Mouse (Mus musculus): Measurements from ENCODE around the gene Nrxn2. TPM values are rescaled to one million over a fixed set of nuclear protein-coding genes. Genes with fewer than 3 reads are reported as not detected.

Gene Nrxn2
- polyA plus RNA-seq, 1 experiment from 2014 or later, result 41.7 TPM

- no peaks in the 10 kb centered on the region for H3K9me3 ChIP-seq (replicated peaks; ENCODE audit: control insufficient read depth, low read length)
- no peak overlapping the region for H3K27ac ChIP-seq (ENCODE audit: low read depth, low read length)
- peaks cover 28% of the 10 kb centered on the region for H3K36me3 ChIP-seq (ENCODE audit: control insufficient read depth, insufficient read depth, low read length)
- H3K4me3 ChIP-seq (ENCODE audit: low read depth, low read length), result no peak overlapping the region
- 93% methylated on average over 2 of the region's 2 CpGs for WGBS
- no peak for ATAC-seq
- DNase-seq (ENCODE audit: low spot score), result no peak
- no peaks in the 10 kb centered on the region for H3K27me3 ChIP-seq (replicated peaks; ENCODE audit: control insufficient read depth, insufficient read depth, low read length)
- no peaks in the 10 kb centered on the region for H3K4me1 ChIP-seq (ENCODE audit: control insufficient read depth, insufficient read depth, low read length)
- H3K9ac ChIP-seq (ENCODE audit: low read length), result no peak overlapping the region
- no peak overlapping the region for H3K4me2 ChIP-seq (ENCODE audit: low read length)
Observed at GRCm38 (mm10) chr19:6478566-6478965, 60.0 kb downstream of the Nrxn2 start.

- Histone ChIP-seq H3K27me3 (replicated peaks; ENCODE audit: control insufficient read depth, insufficient read depth, low read length) (no peaks in the 10 kb centered on the region), H3K36me3 (ENCODE audit: control insufficient read depth, insufficient read depth, low read length) (peaks cover 18% of the 10 kb centered on the region), H3K4me3 (ENCODE audit: low read depth, low read length) (no peak overlapping the region), H3K9ac (ENCODE audit: low read length) (no peak overlapping the region), H3K4me1 (ENCODE audit: control insufficient read depth, insufficient read depth, low read length) (no peaks in the 10 kb centered on the region), H3K9me3 (replicated peaks; ENCODE audit: control insufficient read depth, low read length) (no peaks in the 10 kb centered on the region), H3K27ac (ENCODE audit: low read depth, low read length) (no peak overlapping the region), H3K4me2 (ENCODE audit: low read length) (no peak overlapping the region)
- DNase-seq (ENCODE audit: low spot score), result no peak
- no peak for ATAC-seq
- 46% methylated on average over 6 of the region's 6 CpGs for WGBS
Observed at GRCm38 (mm10) chr19:6482886-6483285, 64.4 kb downstream of the Nrxn2 start.

GRCm38 (mm10) chr19:6485059-6485630, 66.6 kb downstream of the Nrxn2 start:
- ATAC-seq, result no peak
- DNase-seq (ENCODE audit: low spot score), result no peak
- Histone ChIP-seq H3K9ac (ENCODE audit: low read length) (no peak overlapping the region), H3K36me3 (ENCODE audit: control insufficient read depth, insufficient read depth, low read length) (peaks cover 18% of the 10 kb centered on the region), H3K4me2 (ENCODE audit: low read length) (no peak overlapping the region), H3K27me3 (replicated peaks; ENCODE audit: control insufficient read depth, insufficient read depth, low read length) (no peaks in the 10 kb centered on the region), H3K4me1 (ENCODE audit: control insufficient read depth, insufficient read depth, low read length) (no peaks in the 10 kb centered on the region), H3K27ac (ENCODE audit: low read depth, low read length) (no peak overlapping the region), H3K9me3 (replicated peaks; ENCODE audit: control insufficient read depth, low read length) (no peaks in the 10 kb centered on the region), H3K4me3 (ENCODE audit: low read depth, low read length) (no peak overlapping the region)
- WGBS, result 88% methylated on average over 13 of the region's 13 CpGs

- WGBS, result 3% methylated on average over 4 of the region's 4 CpGs
- Histone ChIP-seq H3K4me2 (ENCODE audit: low read length) (no peak overlapping the region), H3K36me3 (ENCODE audit: control insufficient read depth, insufficient read depth, low read length) (no peaks in the 10 kb centered on the region; the same call in 1 of the 2 replicates), H3K9me3 (replicated peaks; ENCODE audit: control insufficient read depth, low read length) (no peaks in the 10 kb centered on the region), H3K9ac (ENCODE audit: low read length) (no peak overlapping the region), H3K27ac (ENCODE audit: low read depth, low read length) (no peak overlapping the region), H3K4me1 (ENCODE audit: control insufficient read depth, insufficient read depth, low read length) (no peaks in the 10 kb centered on the region), H3K4me3 (ENCODE audit: low read depth, low read length) (no peak overlapping the region), H3K27me3 (replicated peaks; ENCODE audit: control insufficient read depth, insufficient read depth, low read length) (no peaks in the 10 kb centered on the region)
- ATAC-seq (peak; percentile 52), DNase-seq (ENCODE audit: low spot score) (peak; percentile 93)
Observed at GRCm38 (mm10) chr19:6489030-6489429, 70.5 kb downstream of the Nrxn2 start.

GRCm38 (mm10) chr19:6491538-6491937, 73.0 kb downstream of the Nrxn2 start:
- H3K9me3 ChIP-seq (replicated peaks; ENCODE audit: control insufficient read depth, low read length), result no peaks in the 10 kb centered on the region
- no peak overlapping the region for H3K4me3 ChIP-seq (ENCODE audit: low read depth, low read length)
- no peak for ATAC-seq
- H3K4me1 ChIP-seq (ENCODE audit: control insufficient read depth, insufficient read depth, low read length), result peaks cover 6% of the 10 kb centered on the region; the same call in 1 of the 2 replicates
- H3K9ac ChIP-seq (ENCODE audit: low read length), result peak overlapping the region; percentile 17; the same call in 1 of the 2 replicates
- DNase-seq (ENCODE audit: low spot score), result no peak
- 84% methylated on average over 8 of the region's 8 CpGs for WGBS
- H3K36me3 ChIP-seq (ENCODE audit: control insufficient read depth, insufficient read depth, low read length), result no peaks in the 10 kb centered on the region; the same call in 1 of the 2 replicates
- no peaks in the 10 kb centered on the region for H3K27me3 ChIP-seq (replicated peaks; ENCODE audit: control insufficient read depth, insufficient read depth, low read length)
- H3K4me2 ChIP-seq (ENCODE audit: low read length), result no peak overlapping the region
- no peak overlapping the region for H3K27ac ChIP-seq (ENCODE audit: low read depth, low read length)

GRCm38 (mm10) chr19:6492124-6492523, 73.6 kb downstream of the Nrxn2 start:
- H3K36me3 ChIP-seq (ENCODE audit: control insufficient read depth, insufficient read depth, low read length), result no peaks in the 10 kb centered on the region; the same call in 1 of the 2 replicates
- H3K4me3 ChIP-seq (ENCODE audit: low read depth, low read length), result no peak overlapping the region
- DNase-seq (ENCODE audit: low spot score) (peak; percentile 84), ATAC-seq (0 out of 2 replicates have a peak, but pooled peaks have one; percentile 13)
- H3K9me3 ChIP-seq (replicated peaks; ENCODE audit: control insufficient read depth, low read length), result no peaks in the 10 kb centered on the region
- no peaks in the 10 kb centered on the region for H3K27me3 ChIP-seq (replicated peaks; ENCODE audit: control insufficient read depth, insufficient read depth, low read length)
- H3K4me2 ChIP-seq (ENCODE audit: low read length), result no peak overlapping the region
- H3K27ac ChIP-seq (ENCODE audit: low read depth, low read length), result no peak overlapping the region
- H3K4me1 ChIP-seq (ENCODE audit: control insufficient read depth, insufficient read depth, low read length), result peaks cover 10% of the 10 kb centered on the region; the same call in 1 of the 2 replicates
- 18% methylated on average over 12 of the region's 12 CpGs for WGBS
- H3K9ac ChIP-seq (ENCODE audit: low read length), result peak overlapping the region; percentile 17; the same call in 1 of the 2 replicates

GRCm38 (mm10) chr19:6493219-6493618, 74.7 kb downstream of the Nrxn2 start:
- WGBS, result 83% methylated on average over 7 of the region's 7 CpGs
- Histone ChIP-seq H3K4me2 (ENCODE audit: low read length) (no peak overlapping the region), H3K4me3 (ENCODE audit: low read depth, low read length) (no peak overlapping the region), H3K9ac (ENCODE audit: low read length) (no peak overlapping the region), H3K36me3 (ENCODE audit: control insufficient read depth, insufficient read depth, low read length) (no peaks in the 10 kb centered on the region; the same call in 1 of the 2 replicates), H3K9me3 (replicated peaks; ENCODE audit: control insufficient read depth, low read length) (no peaks in the 10 kb centered on the region), H3K4me1 (ENCODE audit: control insufficient read depth, insufficient read depth, low read length) (peaks cover 10% of the 10 kb centered on the region; the same call in 1 of the 2 replicates), H3K27ac (ENCODE audit: low read depth, low read length) (no peak overlapping the region), H3K27me3 (replicated peaks; ENCODE audit: control insufficient read depth, insufficient read depth, low read length) (no peaks in the 10 kb centered on the region)
- ATAC-seq, result no peak
- no peak for DNase-seq (ENCODE audit: low spot score)

GRCm38 (mm10) chr19:6494032-6494431, 75.5 kb downstream of the Nrxn2 start:
- H3K36me3 ChIP-seq (ENCODE audit: control insufficient read depth, insufficient read depth, low read length), result no peaks in the 10 kb centered on the region; the same call in 1 of the 2 replicates
- H3K4me2 ChIP-seq (ENCODE audit: low read length), result no peak overlapping the region
- H3K9me3 ChIP-seq (replicated peaks; ENCODE audit: control insufficient read depth, low read length), result no peaks in the 10 kb centered on the region
- DNase-seq (ENCODE audit: low spot score) (no peak), ATAC-seq (no peak)
- H3K27ac ChIP-seq (ENCODE audit: low read depth, low read length), result no peak overlapping the region
- WGBS, result 73% methylated on average over 6 of the region's 7 CpGs
- peaks cover 14% of the 10 kb centered on the region; the same call in 1 of the 2 replicates for H3K4me1 ChIP-seq (ENCODE audit: control insufficient read depth, insufficient read depth, low read length)
- H3K4me3 ChIP-seq (ENCODE audit: low read depth, low read length), result no peak overlapping the region
- no peaks in the 10 kb centered on the region for H3K27me3 ChIP-seq (replicated peaks; ENCODE audit: control insufficient read depth, insufficient read depth, low read length)
- no peak overlapping the region for H3K9ac ChIP-seq (ENCODE audit: low read length)

- Histone ChIP-seq H3K27me3 (replicated peaks; ENCODE audit: control insufficient read depth, insufficient read depth, low read length) (no peaks in the 10 kb centered on the region), H3K9ac (ENCODE audit: low read length) (peak overlapping the region; percentile 4; the same call in 1 of the 2 replicates), H3K4me2 (ENCODE audit: low read length) (no peak overlapping the region), H3K4me3 (ENCODE audit: low read depth, low read length) (no peak overlapping the region), H3K9me3 (replicated peaks; ENCODE audit: control insufficient read depth, low read length) (no peaks in the 10 kb centered on the region), H3K36me3 (ENCODE audit: control insufficient read depth, insufficient read depth, low read length) (no peaks in the 10 kb centered on the region; the same call in 1 of the 2 replicates), H3K4me1 (ENCODE audit: control insufficient read depth, insufficient read depth, low read length) (peaks cover 14% of the 10 kb centered on the region; the same call in 1 of the 2 replicates), H3K27ac (ENCODE audit: low read depth, low read length) (no peak overlapping the region)
- no peak for DNase-seq (ENCODE audit: low spot score)
- ATAC-seq, result no peak
- WGBS, result 67% methylated on average over 18 of the region's 18 CpGs
Observed at GRCm38 (mm10) chr19:6494504-6495170, 76.1 kb downstream of the Nrxn2 start.

Data from forebrain, embryonic 14.5 days (tissue).